Mouse (Mus musculus) heart, adult 11 months (tissue): Measurements from ENCODE around the gene Lcorl.

Experiments used
- DNase-seq: peaks from one replicate; pipeline ENCODE4 v3.0.0; 2022

Lcorl gene

GRCm38 (mm10) chr5:45691678-45692077, 165.7 kb downstream of the Lcorl start:
- no peak for DNase-seq

- DNase-seq: no peak
Measured at GRCm38 (mm10) chr5:45690802-45691201, 166.6 kb downstream of the Lcorl start.

GRCm38 (mm10) chr5:45689152-45689551, 168.3 kb downstream of the Lcorl start:
- no peak for DNase-seq

GRCm38 (mm10) chr5:45686223-45686622, 171.2 kb downstream of the Lcorl start:
- DNase-seq: no peak

- DNase-seq: peak; percentile 29
Measured at GRCm38 (mm10) chr5:45685243-45685642, 172.2 kb downstream of the Lcorl start.

- no peak for DNase-seq
Measured at GRCm38 (mm10) chr5:45683388-45683787, 174.0 kb downstream of the Lcorl start.

- no peak for DNase-seq
Measured at GRCm38 (mm10) chr5:45679955-45680354, 177.5 kb downstream of the Lcorl start.

- peak; percentile 70 for DNase-seq
Measured at GRCm38 (mm10) chr5:45677639-45678038, 179.8 kb downstream of the Lcorl start.

GRCm38 (mm10) chr5:45675032-45675431, 182.4 kb downstream of the Lcorl start:
- no peak for DNase-seq

GRCm38 (mm10) chr5:45670894-45671494, 186.4 kb downstream of the Lcorl start:
- no peak for DNase-seq

GRCm38 (mm10) chr5:45670280-45670670, 187.1 kb downstream of the Lcorl start:
- DNase-seq: no peak

GRCm38 (mm10) chr5:45669598-45670279, 187.7 kb downstream of the Lcorl start, which contains the start of gene Ncapg:
Gene Ncapg, plus strand, starts transcription at chr5:45669919.
- peak; percentile 100 for DNase-seq

- DNase-seq: no peak
Measured at GRCm38 (mm10) chr5:45669234-45669597, 188.2 kb downstream of the Lcorl start.

GRCm38 (mm10) chr5:45668831-45669230, 188.6 kb downstream of the Lcorl start:
- peak; percentile 14 for DNase-seq

- DNase-seq: no peak
Measured at GRCm38 (mm10) chr5:45668324-45668723, 189.1 kb downstream of the Lcorl start.

- DNase-seq: peak; percentile 80
Measured at GRCm38 (mm10) chr5:45658406-45658805, 199.0 kb downstream of the Lcorl start.

GRCm38 (mm10) chr5:45651026-45651703, 206.2 kb downstream of the Lcorl start:
- DNase-seq: no peak
